Mouse (Mus musculus) heart, embryonic 13.5 days (tissue): ENCODE data around the gene Pitpnm1. TPM values are rescaled to one million over a fixed set of nuclear protein-coding genes. Genes with fewer than 3 reads are reported as not detected.

Experiments
- ATAC-seq: fragments of 200-750 bp; cut with Nextera tagmentation; 2 replicates; pipeline ENCODE4 v1.8.0; 2017; ENCODE audit warnings: moderate TSS enrichment; ENCODE audit not compliant: insufficient number of reproducible peaks, low FRiP score, low TSS enrichment; ENCODE audit errors: extremely low read depth
- H3K27ac ChIP-seq: fragments of 300-500 bp; sonication (generic); replicated peaks from 2 replicates; pipeline ENCODE4 v1.5.1; 2015; ENCODE audit warnings: moderate library complexity, mild to moderate bottlenecking, inconsistent platforms
- H3K27me3 ChIP-seq: fragments of 300-500 bp; sonication (generic); replicated peaks from 2 replicates; pipeline ENCODE4 v1.6.1; 2015; ENCODE audit warnings: mild to moderate bottlenecking, inconsistent platforms
- H3K36me3 ChIP-seq: fragments of 300-500 bp; sonication (generic); 2 replicates; pipeline ENCODE4 v1.6.1; 2015; ENCODE audit warnings: mild to moderate bottlenecking, inconsistent platforms
- H3K4me1 ChIP-seq: fragments of 300-500 bp; sonication (generic); 2 replicates; pipeline ENCODE4 v1.6.1; 2015; ENCODE audit warnings: inconsistent platforms
- H3K4me2 ChIP-seq: fragments of 300-500 bp; sonication (generic); 2 replicates; pipeline ENCODE4 v1.6.1; 2015; ENCODE audit warnings: inconsistent platforms, mild to moderate bottlenecking, moderate library complexity
- H3K4me3 ChIP-seq: fragments of 300-500 bp; sonication (generic); 2 replicates; pipeline ENCODE4 v1.5.1; 2015; ENCODE audit warnings: moderate library complexity, mild to moderate bottlenecking, inconsistent platforms
- H3K9ac ChIP-seq: fragments of 300-500 bp; sonication (generic); 2 replicates; pipeline ENCODE4 v1.6.1; 2015; ENCODE audit warnings: inconsistent platforms, mild to moderate bottlenecking, moderate library complexity
- H3K9me3 ChIP-seq: fragments of 300-500 bp; sonication (generic); 2 replicates; pipeline ENCODE4 v1.6.1; 2016; ENCODE audit warnings: inconsistent platforms
- WGBS: fragments of 180-500 bp; shearing (Covaris S2); methylation state at CpG from one replicate; pipeline ENCODE4 v1.1.7; 2015; ENCODE audit warnings: mixed read lengths; 5-methylcytosine and 5-hydroxymethylcytosine counted together
- polyA plus RNA-seq: library from polyadenylated mRNA; unstranded; fragments of >200 nt; fragmentation: Nextera tagmentation; extraction: Ambion mirVana; gene quantifications from 2 replicates; pipeline ENCODE4 v1.2.1, GENCODE M21; 2015

Gene Pitpnm1
- polyA plus RNA-seq, 1 experiment from 2014 or later, result 18.2 TPM

DNA sequence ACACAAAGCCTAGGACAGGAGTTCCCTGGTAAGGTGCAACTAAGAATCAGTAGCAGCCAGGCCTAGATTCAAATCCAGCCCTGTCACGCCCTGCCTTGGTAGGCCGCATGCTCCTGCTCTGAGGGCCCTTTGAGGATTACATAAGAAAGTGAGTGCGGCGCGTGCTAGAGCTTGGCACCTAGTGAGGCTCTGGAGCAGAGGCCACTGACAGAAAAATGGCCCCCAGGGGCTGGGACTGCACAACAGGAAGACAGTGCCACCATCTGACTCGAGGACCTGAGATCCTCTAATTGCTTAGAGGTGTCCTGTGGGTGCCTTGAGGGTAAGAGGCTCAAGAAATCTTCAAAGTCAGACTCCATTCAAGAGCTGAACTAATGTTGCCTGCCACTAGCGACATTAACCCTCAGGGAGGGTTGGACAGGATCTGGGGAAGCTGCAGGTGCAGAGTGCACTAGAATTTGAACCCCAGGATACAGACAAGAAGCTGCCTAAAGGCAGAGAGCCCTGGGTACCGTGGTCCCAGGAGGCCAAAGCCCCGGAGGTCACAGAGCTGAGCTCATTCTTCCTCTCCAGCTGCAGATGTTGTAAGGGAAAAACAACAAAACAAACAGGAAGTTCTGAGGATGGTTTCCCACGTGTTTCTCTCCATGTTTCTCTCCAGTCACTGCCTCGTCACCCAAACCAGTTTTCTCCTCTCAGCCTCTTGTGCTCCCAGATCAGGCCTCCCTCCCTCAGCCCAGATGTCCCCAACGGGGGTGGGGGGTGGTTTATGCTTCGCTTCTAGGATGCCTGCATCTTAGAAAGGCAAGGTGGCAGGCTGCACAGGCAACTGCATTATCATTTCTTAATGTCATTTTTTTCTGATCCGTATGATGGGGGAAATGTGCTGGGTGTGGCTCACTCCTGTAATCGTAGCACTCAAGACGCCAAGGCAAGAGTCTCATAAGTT lies 45.0 kb downstream of the Pitpnm1 start:
- H3K4me1 ChIP-seq, result peaks cover 17% of the 10 kb centered on the region
- peaks cover 5% of the 10 kb centered on the region; the same call in 1 of the 2 replicates for H3K9me3 ChIP-seq
- H3K27me3 ChIP-seq, result no peaks in the 10 kb centered on the region
- no peak overlapping the region for H3K4me2 ChIP-seq
- H3K4me3 ChIP-seq, result no peak overlapping the region
- peaks cover 1% of the 10 kb centered on the region for H3K36me3 ChIP-seq
- H3K9ac ChIP-seq, result no peak overlapping the region
- no peak for ATAC-seq
- H3K27ac ChIP-seq, result no peak overlapping the region
- 74% methylated on average over 16 of the region's 16 CpGs for WGBS

DNA sequence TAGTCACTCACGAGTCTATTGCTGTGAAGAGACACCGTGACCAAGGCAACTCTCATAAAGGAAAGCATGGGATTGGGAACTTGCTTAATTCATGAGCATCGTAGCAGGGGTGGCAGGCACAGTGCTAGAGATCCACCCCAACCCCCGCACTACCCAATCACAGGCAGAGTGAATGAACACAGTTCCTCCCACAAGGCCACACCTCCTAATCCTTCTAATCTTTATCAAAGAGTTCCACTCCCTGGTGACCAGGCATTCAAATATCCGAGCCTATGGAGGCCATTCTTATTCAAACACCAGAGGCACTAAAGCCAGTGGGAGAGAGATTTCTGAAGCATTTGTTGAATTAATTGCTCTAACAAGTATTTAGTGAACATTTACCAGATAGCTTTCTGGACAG lies 46.1 kb downstream of the Pitpnm1 start:
- ATAC-seq, result no peak
- Histone ChIP-seq H3K27ac (no peak overlapping the region), H3K27me3 (no peaks in the 10 kb centered on the region), H3K9ac (no peak overlapping the region), H3K4me2 (no peak overlapping the region), H3K4me1 (peaks cover 21% of the 10 kb centered on the region), H3K9me3 (peaks cover 5% of the 10 kb centered on the region; the same call in 1 of the 2 replicates), H3K4me3 (no peak overlapping the region), H3K36me3 (peaks cover 12% of the 10 kb centered on the region)
- WGBS, result 84% methylated on average over 5 of the region's 5 CpGs

DNA sequence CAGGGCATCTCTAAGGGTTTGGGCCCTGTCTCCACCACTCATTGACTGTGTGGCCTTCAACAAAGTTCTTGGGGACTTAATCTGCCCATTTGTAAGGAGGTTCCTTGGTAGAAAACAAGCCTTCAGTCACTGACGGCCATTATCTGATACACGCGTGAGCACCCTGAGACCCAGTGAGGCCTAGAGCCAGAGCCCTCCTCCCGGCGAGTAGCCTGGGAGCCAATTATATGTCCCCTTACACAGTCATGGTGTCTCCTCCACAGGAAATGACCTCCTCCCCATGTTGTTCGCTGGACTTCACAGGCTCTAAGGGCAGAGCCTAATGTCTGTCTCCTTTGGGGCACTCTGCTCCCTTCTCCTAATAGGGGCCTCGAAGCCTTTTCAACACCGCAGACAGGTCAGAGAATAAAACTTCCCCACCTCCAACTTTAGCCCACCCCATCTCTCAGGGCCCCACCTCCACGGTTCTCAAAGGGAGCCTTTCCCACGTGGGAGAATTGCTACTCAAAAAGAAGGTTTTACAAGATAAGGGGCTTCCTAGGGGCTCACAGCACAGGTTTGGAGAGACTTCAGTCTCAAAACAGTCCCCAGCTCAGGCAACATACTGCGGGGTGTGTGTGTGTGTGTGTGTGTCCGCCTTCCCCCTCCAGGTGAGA lies 46.7 kb downstream of the Pitpnm1 start:
- Histone ChIP-seq H3K9ac (no peak overlapping the region), H3K9me3 (peaks cover 5% of the 10 kb centered on the region; the same call in 1 of the 2 replicates), H3K36me3 (peaks cover 18% of the 10 kb centered on the region), H3K4me1 (peaks cover 27% of the 10 kb centered on the region), H3K27me3 (no peaks in the 10 kb centered on the region), H3K4me2 (no peak overlapping the region), H3K27ac (no peak overlapping the region), H3K4me3 (no peak overlapping the region)
- 60% methylated on average over 12 of the region's 12 CpGs for WGBS
- no peak for ATAC-seq

DNA sequence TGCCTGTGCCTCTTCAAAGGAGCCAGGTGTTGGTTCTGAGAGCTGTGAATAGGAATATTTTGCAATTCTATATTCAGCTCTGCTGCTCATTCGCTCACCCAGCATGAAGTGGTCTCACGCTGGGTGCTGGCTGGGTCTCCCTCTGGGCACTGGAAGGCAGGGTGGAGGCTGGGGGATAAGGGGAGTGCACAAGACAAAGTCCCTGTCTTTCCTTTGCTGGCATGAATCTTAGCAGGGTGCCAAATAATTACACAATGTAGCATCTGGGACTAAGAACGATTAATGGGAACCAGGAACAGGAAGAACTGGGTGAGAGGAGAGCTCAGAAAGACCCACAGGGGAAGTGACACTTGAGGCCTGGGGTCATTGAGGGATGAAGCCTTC lies 47.2 kb downstream of the Pitpnm1 start:
- no peak overlapping the region for H3K4me2 ChIP-seq
- 0 out of 2 replicates have a peak overlapping the region, but pooled peaks have one; percentile 91 for H3K9ac ChIP-seq
- H3K9me3 ChIP-seq, result peaks cover 5% of the 10 kb centered on the region; the same call in 1 of the 2 replicates
- H3K4me3 ChIP-seq, result no peak overlapping the region
- peaks cover 30% of the 10 kb centered on the region for H3K4me1 ChIP-seq
- H3K27ac ChIP-seq, result no peak overlapping the region
- 49% methylated on average over 3 of the region's 3 CpGs for WGBS
- no peaks in the 10 kb centered on the region for H3K27me3 ChIP-seq
- no peak for ATAC-seq
- H3K36me3 ChIP-seq, result peaks cover 22% of the 10 kb centered on the region

DNA sequence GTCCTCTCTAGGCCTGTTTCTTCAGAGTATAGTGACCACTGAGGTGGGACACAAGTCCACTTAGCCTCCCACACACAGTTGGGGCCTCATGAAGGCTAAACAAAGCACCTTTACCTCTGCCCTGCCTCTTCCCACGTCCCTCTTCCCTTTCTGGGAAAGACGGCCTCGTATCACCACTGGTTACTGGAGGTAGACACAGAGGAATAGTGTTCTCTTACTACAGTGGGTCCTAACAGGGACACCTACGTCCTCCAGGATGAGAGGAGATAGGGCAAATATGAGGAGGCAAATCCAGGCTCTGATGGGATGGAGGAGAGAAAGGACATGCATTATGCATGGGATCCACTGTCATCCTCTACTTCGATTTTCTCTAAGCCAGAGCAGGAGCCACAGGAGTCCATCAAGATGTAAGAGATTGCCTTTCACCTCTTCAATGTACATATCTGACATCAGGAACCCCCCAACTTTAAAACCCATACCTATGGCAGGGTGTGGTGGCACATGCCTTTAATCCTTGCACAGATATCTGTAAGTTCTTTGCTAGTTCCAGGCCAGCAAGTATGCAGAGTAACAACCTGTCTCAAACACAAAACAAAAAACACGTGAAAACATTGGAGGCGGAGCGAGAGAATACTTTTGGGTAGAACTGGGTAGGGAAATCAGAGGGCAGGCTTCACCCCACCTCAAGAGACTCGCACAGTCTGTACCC lies 48.1 kb downstream of the Pitpnm1 start:
- H3K4me1 ChIP-seq, result peaks cover 36% of the 10 kb centered on the region
- H3K27ac ChIP-seq, result peak overlapping the region; percentile 41; the same call in 1 of the 2 replicates

DNA sequence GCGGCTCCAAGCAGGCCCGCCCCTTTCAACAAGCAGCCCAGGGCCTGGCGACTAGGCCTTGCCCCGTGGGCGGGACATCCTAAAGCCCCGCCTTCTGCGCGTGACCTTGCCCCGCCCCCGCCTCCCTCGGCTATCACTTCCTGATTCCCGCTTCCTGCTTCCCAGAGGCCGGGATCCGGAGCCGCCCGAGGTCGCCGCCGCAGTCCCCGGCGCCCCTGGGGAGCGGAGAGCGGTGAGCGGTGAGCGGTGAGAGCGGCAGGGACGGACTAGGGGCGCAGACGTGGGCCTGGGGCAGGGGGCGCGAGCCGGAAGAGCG lies 48.7 kb downstream of the Pitpnm1 start, which contains the start of gene Coro1b:
Coro1b (plus strand) TSS at position 129 of the 316 bp plus-strand sequence.
- Histone ChIP-seq H3K27ac (peak within 1 kb of the TSS; percentile 76), H3K4me3 (peak within 1 kb of the TSS; percentile 84), H3K9me3 (peaks cover 5% of the 10 kb centered on the region; the same call in 1 of the 2 replicates), H3K4me1 (peaks cover 41% of the 10 kb centered on the region), H3K27me3 (no peaks in the 10 kb centered on the region), H3K9ac (peak within 1 kb of the TSS; percentile 91), H3K4me2 (peak within 1 kb of the TSS; percentile 88), H3K36me3 (peaks cover 36% of the 10 kb centered on the region)
- peak; percentile 91 for ATAC-seq
- 0% methylated on average over 30 of the region's 33 CpGs for WGBS

More for the DNA sequence above, 48.1 kb downstream of the Pitpnm1 start:
- Histone ChIP-seq H3K9me3 (peaks cover 5% of the 10 kb centered on the region; the same call in 1 of the 2 replicates), H3K27me3 (no peaks in the 10 kb centered on the region), H3K9ac (peak overlapping the region; percentile 91), H3K4me3 (peak overlapping the region; percentile 84), H3K36me3 (peaks cover 31% of the 10 kb centered on the region), H3K4me2 (peak overlapping the region; percentile 88)
- WGBS, result 40% methylated on average over 9 of the region's 9 CpGs
- no peak for ATAC-seq

DNA sequence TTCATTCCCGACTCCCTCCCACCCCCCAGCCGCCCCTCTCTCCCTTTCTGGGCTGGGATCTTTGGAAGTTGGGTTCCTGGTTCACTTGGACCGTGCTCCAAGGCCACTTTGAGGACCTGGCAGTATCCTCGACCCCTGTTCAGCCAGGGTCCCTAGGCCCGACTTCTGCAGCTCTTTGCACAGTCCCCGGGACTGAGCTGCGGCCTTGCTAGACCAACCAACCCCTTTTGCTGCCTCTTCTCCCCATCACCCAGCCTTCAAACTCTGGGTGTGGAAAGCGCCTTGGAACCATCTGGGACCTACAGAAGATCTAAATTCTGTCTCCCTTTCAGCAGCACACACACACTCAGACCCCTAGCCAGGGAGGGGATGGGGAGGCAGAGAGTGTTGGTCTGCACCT lies 49.0 kb downstream of the Pitpnm1 start:
- H3K9ac ChIP-seq, result peak overlapping the region; percentile 91
- 3% methylated on average over 8 of the region's 8 CpGs for WGBS
- peaks cover 40% of the 10 kb centered on the region for H3K36me3 ChIP-seq
- no peak for ATAC-seq
- peak overlapping the region; percentile 76 for H3K27ac ChIP-seq
- peaks cover 5% of the 10 kb centered on the region; the same call in 1 of the 2 replicates for H3K9me3 ChIP-seq
- H3K27me3 ChIP-seq, result no peaks in the 10 kb centered on the region
- H3K4me3 ChIP-seq, result peak overlapping the region; percentile 84
- peak overlapping the region; percentile 88 for H3K4me2 ChIP-seq
- peaks cover 42% of the 10 kb centered on the region for H3K4me1 ChIP-seq

DNA sequence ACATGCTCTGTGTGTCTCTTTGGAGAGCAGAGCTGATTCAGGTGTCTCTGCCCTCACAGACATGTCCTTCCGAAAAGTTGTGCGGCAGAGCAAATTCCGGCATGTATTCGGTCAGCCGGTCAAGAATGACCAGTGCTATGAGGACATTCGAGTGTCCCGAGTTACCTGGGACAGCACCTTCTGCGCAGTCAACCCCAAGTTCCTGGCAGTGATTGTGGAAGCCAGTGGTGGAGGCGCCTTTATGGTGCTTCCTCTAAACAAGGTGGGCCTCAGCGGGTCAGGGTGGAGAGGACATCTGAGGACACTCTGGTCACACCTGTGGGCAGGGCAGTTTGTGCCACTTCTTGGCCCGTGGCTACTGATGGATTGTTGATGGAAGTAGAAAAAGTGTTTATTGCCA lies 49.5 kb downstream of the Pitpnm1 start:
- no peak overlapping the region; the same call in 1 of the 2 replicates for H3K27ac ChIP-seq
- no peaks in the 10 kb centered on the region for H3K27me3 ChIP-seq
- peaks cover 5% of the 10 kb centered on the region; the same call in 1 of the 2 replicates for H3K9me3 ChIP-seq
- peak overlapping the region; percentile 88 for H3K4me2 ChIP-seq
- 81% methylated on average over 11 of the region's 11 CpGs for WGBS
- H3K9ac ChIP-seq, result peak overlapping the region; percentile 91
- ATAC-seq, result no peak
- peak overlapping the region; percentile 84 for H3K4me3 ChIP-seq
- peaks cover 44% of the 10 kb centered on the region for H3K36me3 ChIP-seq
- H3K4me1 ChIP-seq, result peaks cover 42% of the 10 kb centered on the region

DNA sequence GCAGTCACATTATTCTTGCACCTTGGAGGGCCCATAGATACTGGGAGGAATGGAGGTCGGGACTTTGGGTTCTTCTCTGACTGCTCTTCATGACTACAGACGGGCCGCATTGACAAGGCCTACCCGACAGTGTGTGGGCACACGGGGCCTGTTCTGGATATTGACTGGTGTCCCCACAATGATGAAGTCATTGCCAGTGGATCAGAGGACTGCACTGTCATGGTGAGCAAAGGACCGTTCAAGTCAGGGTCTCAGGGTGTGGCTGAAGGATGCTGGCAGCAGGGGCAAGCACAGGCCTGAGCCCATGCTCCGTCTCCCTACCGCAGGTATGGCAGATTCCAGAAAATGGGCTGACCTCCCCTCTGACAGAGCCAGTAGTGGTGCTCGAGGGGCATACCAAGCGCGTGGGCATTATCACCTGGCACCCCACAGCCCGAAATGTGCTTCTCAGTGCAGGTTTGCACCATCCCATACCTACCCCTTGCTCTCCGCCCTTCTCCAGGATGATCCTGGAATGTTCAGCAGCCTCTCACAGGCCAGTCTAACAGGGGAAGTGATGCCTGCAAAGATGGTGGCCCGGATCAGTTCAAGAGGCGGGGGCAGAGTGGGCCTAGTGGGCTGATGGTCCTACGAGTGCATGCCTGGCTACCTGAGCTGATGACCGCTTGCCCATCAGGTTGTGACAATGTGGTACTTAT lies 50.1 kb downstream of the Pitpnm1 start:
- ATAC-seq, result no peak
- Histone ChIP-seq H3K27me3 (no peaks in the 10 kb centered on the region), H3K27ac (no peak overlapping the region), H3K9ac (peak overlapping the region; percentile 91), H3K4me1 (peaks cover 42% of the 10 kb centered on the region), H3K36me3 (peaks cover 44% of the 10 kb centered on the region), H3K4me3 (peak overlapping the region; percentile 84; the same call in 1 of the 2 replicates), H3K9me3 (peaks cover 5% of the 10 kb centered on the region; the same call in 1 of the 2 replicates), H3K4me2 (peak overlapping the region; percentile 88)
- 90% methylated on average over 17 of the region's 17 CpGs for WGBS

DNA sequence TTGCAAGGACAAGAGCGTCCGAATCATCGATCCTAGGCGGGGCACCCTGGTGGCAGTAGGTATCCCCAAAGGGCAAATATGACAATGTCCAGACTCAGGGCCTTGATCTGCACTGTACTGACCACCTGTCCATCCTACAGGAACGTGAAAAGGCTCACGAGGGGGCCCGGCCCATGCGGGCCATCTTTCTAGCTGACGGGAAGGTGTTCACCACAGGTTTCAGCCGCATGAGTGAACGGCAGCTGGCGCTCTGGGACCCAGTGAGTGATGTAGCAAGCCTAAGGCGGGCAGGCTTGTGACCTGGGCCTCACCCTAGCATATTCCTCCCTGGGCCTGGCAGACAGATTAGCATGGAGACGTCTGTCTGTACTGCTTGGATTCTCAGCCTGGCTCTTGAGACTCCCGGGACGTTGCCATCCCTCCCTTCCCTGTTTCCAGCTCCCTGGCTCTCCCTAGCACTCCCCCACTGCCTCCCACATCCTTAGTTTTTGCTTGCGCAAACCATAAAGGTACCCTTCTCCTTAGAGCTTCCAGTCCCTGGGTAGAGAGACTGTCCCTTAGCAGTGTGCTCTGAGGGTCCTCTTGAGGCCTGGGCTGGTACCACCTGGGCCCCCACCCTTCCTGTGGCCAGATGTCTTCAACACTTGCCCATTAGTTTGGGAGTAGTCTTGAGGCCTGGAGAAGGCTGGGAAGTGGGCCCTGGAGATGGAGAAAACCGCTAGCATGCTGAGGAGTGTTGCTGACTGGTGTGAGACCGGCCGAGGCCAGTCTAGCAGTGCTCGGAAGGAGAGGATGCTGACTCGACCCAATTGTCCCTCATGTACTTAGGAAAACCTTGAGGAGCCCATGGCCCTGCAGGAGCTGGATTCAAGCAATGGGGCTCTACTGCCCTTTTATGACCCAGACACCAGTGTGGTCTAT lies 51.0 kb downstream of the Pitpnm1 start:
- H3K9ac ChIP-seq, result peak overlapping the region; percentile 59
- H3K4me1 ChIP-seq, result peaks cover 42% of the 10 kb centered on the region
- H3K4me3 ChIP-seq, result no peak overlapping the region

More for the DNA sequence above, 51.0 kb downstream of the Pitpnm1 start:
- Histone ChIP-seq H3K4me2 (no peak overlapping the region), H3K27me3 (no peaks in the 10 kb centered on the region), H3K36me3 (peaks cover 46% of the 10 kb centered on the region), H3K9me3 (peaks cover 2% of the 10 kb centered on the region; the same call in 1 of the 2 replicates), H3K27ac (no peak overlapping the region)
- 85% methylated on average over 22 of the region's 22 CpGs for WGBS
- ATAC-seq, result no peak
